Mouse (Mus musculus) lung, embryonic 16.5 days (tissue): ENCODE measurements at regions not wholly inside any gene's neighbourhood (a gene's known extent, or its start where the extent isn't known, plus 50 kb on each side); places are given as distances from the start of the nearest gene placed in this dataset.

Experiments used
- ATAC-seq: fragments of 200-750 bp; cut with Nextera tagmentation; 2 replicates; pipeline ENCODE4 v1.8.0; 2017; ENCODE audit warnings: low read depth, mild to moderate bottlenecking, moderate library complexity
- H3K27ac ChIP-seq: fragments of 300-500 bp; sonication (generic); 2 replicates; pipeline ENCODE4 v1.5.1; 2014; ENCODE audit warnings: mild to moderate bottlenecking, control low read depth, low read length
- H3K27me3 ChIP-seq: fragments of 300-500 bp; sonication (generic); 2 replicates; pipeline ENCODE4 v1.6.1; 2014; ENCODE audit warnings: low read depth, low read length, mixed read lengths; ENCODE audit not compliant: control insufficient read depth, insufficient read depth
- H3K36me3 ChIP-seq: fragments of 300-500 bp; sonication (generic); 2 replicates; pipeline ENCODE4 v1.6.1; 2014; ENCODE audit warnings: low read length; ENCODE audit not compliant: control insufficient read depth, insufficient read depth
- H3K4me1 ChIP-seq: fragments of 300-500 bp; sonication (generic); replicated peaks from 2 replicates; pipeline ENCODE4 v1.6.1; 2014; ENCODE audit warnings: low read length, mixed read lengths; ENCODE audit not compliant: control insufficient read depth, insufficient read depth
- H3K4me2 ChIP-seq: fragments of 300-500 bp; sonication (generic); 2 replicates; pipeline ENCODE4 v1.6.1; 2014; ENCODE audit warnings: low read depth, low read length, control low read depth
- H3K4me3 ChIP-seq: fragments of 300-500 bp; sonication (generic); 2 replicates; pipeline ENCODE4 v1.5.1; 2014; ENCODE audit warnings: mild to moderate bottlenecking, low read length, control low read depth
- H3K9ac ChIP-seq: fragments of 300-500 bp; sonication (generic); 2 replicates; pipeline ENCODE4 v1.6.1; 2014; ENCODE audit warnings: low read length, control low read depth
- H3K9me3 ChIP-seq: fragments of 300-500 bp; sonication (generic); 2 replicates; pipeline ENCODE4 v1.6.1; 2016; ENCODE audit warnings: low read length; ENCODE audit not compliant: control insufficient read depth
- WGBS: fragments of 180-500 bp; shearing (Covaris S2); extraction: QIAGEN DNeasy Blood & Tissue Kit; methylation state at CpG from one replicate; pipeline ENCODE4 v1.1.7; 2014; 5-methylcytosine and 5-hydroxymethylcytosine counted together

GRCm38 (mm10) chr13:80798863-80799817, 84.0 kb upstream of the Arrdc3 start:
- no peak overlapping the region for H3K4me3 ChIP-seq
- H3K27me3 ChIP-seq, result no peaks in the 10 kb centered on the region
- ATAC-seq, result no peak
- H3K9ac ChIP-seq, result no peak overlapping the region
- no peaks in the 10 kb centered on the region; the same call in 1 of the 2 replicates for H3K9me3 ChIP-seq
- H3K36me3 ChIP-seq, result no peaks in the 10 kb centered on the region
- no peaks in the 10 kb centered on the region for H3K4me1 ChIP-seq
- H3K27ac ChIP-seq, result no peak overlapping the region
- 69% methylated on average over 5 of the region's 5 CpGs for WGBS
- no peak overlapping the region for H3K4me2 ChIP-seq

DNA sequence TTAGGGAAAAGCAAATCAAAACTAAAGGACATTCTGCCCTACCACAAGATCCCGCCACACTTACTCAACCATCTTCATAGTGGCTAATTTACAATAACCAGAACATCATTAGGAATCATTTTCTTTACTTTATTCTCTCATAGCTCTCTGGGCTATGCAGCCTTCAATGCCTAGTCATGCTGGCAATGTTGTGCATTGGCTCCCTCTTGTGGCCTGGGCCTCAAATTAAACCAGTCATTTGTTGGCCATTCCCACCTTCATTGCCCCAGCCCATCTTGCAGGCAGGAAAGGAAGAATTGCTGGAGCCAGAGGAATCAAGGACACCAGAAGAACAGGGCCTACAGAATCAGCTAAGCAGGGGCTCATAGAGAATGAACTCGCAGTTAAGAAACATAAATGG, 77.0 kb upstream of the Arrdc3 start:
- Histone ChIP-seq H3K4me3 (no peak overlapping the region), H3K9ac (no peak overlapping the region), H3K4me1 (no peaks in the 10 kb centered on the region), H3K27me3 (no peaks in the 10 kb centered on the region), H3K36me3 (no peaks in the 10 kb centered on the region), H3K9me3 (no peaks in the 10 kb centered on the region; the same call in 1 of the 2 replicates), H3K27ac (no peak overlapping the region), H3K4me2 (no peak overlapping the region)
- 42% methylated on average over 2 of the region's 2 CpGs for WGBS
- no peak for ATAC-seq

GRCm38 (mm10) chr13:80827037-80827471, 56.1 kb upstream of the Arrdc3 start:
- Histone ChIP-seq H3K27ac (no peak overlapping the region), H3K9me3 (no peaks in the 10 kb centered on the region), H3K27me3 (no peaks in the 10 kb centered on the region), H3K9ac (no peak overlapping the region), H3K4me1 (no peaks in the 10 kb centered on the region), H3K4me2 (no peak overlapping the region), H3K36me3 (no peaks in the 10 kb centered on the region), H3K4me3 (no peak overlapping the region)
- peak; percentile 93 for ATAC-seq
